Mouse (Mus musculus): ENCODE measurements around the gene 1110008L16Rik. TPM values are rescaled to one million over a fixed set of nuclear protein-coding genes. Genes with fewer than 3 reads are reported as not detected.
"Not testable (repeated sequence)": the region's sequence is repeated elsewhere in the genome, so short reads cannot be mapped to it uniquely, and the experiment has no call there.

1110008L16Rik gene
- polyA plus RNA-seq, 1 experiment: 3.9 TPM

DNA sequence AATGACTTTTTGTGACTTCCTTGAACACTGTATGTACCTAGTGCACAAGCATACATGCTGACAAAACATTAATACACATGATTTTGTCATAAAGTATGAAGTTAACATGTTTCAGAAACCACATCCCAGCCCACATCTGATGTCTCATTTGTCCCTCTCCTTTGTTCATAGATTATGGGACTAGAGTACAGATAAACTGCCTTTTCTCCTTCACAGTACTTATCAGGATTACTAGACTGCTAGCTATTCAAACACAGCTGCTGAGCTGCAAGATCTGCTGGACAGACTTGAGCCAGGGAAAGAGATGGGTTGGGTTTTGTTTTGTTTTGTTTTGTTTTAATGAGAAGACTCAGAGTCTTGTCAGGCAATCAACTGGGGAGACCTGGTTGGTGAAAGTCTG lies 92.7 kb downstream of the 1110008L16Rik start:
- TF ChIP-seq CTCF (IDR thresholded peaks at IDR 0.05; ENCODE audit: extremely low read depth, insufficient read length, insufficient replicate concordance, low read depth, low read length): no peak
- no peak for TF ChIP-seq POLR2A (IDR thresholded peaks at IDR 0.05; ENCODE audit: low read depth, low read length)
- H3K36me3 ChIP-seq (ENCODE audit: control insufficient read depth, insufficient read depth, low read length): no peaks in the 10 kb centered on the region
- no peak overlapping the region for H3K27ac ChIP-seq (ENCODE audit: insufficient read depth, low read depth, low read length)
- no peaks in the 10 kb centered on the region for H3K4me1 ChIP-seq (ENCODE audit: control insufficient read depth, insufficient read depth, insufficient read length, low read length)
- H3K4me3 ChIP-seq (ENCODE audit: low read depth, low read length): no peak overlapping the region
- H3K27me3 ChIP-seq (ENCODE audit: control insufficient read depth, insufficient read depth, low read length): no peaks in the 10 kb centered on the region

GRCm38 (mm10) chr12:55392733-55393577 lies 93.6 kb downstream of the 1110008L16Rik start:
- Histone ChIP-seq H3K27ac (ENCODE audit: insufficient read depth, low read depth, low read length) (no peak overlapping the region), H3K36me3 (ENCODE audit: control insufficient read depth, insufficient read depth, low read length) (no peaks in the 10 kb centered on the region), H3K4me1 (ENCODE audit: control insufficient read depth, insufficient read depth, insufficient read length, low read length) (peaks cover 5% of the 10 kb centered on the region; the same call in 1 of the 2 replicates), H3K4me3 (ENCODE audit: low read depth, low read length) (no peak overlapping the region), H3K27me3 (ENCODE audit: control insufficient read depth, insufficient read depth, low read length) (no peaks in the 10 kb centered on the region)
- TF ChIP-seq CTCF (IDR thresholded peaks at IDR 0.05; ENCODE audit: extremely low read depth, insufficient read length, insufficient replicate concordance, low read depth, low read length): no peak
- WGBS: 64% methylated on average over 11 of the region's 11 CpGs

DNA sequence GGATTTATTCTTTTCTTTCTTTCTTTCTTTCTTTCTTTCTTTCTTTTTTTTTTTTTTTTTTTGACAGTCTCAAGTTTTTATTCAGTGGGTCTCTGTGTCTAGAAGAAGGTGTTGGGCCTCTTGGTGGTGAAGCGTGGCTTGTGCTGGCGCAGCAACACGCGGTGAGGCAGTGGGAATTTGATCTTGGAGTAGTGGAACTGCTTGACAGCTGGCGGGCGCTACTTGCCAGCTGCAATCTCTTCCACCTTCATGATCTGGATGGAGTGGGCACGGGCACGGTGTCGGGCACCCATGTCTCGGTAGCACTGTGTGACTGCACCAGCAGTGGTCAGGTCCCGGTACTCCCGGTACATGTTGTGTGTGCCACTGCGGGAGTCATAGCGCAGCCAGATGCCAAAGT lies 96.2 kb downstream of the 1110008L16Rik start:
- not testable (repeated sequence) for H3K4me3 ChIP-seq (ENCODE audit: low read depth, low read length); H3K36me3 ChIP-seq (ENCODE audit: control insufficient read depth, insufficient read depth, low read length); H3K27ac ChIP-seq (ENCODE audit: insufficient read depth, low read depth, low read length); H3K27me3 ChIP-seq (ENCODE audit: control insufficient read depth, insufficient read depth, low read length)
- peaks cover 11% of the 10 kb centered on the region; the same call in 1 of the 2 replicates for H3K4me1 ChIP-seq (ENCODE audit: control insufficient read depth, insufficient read depth, insufficient read length, low read length)
- 95% methylated on average over 14 of the region's 14 CpGs for WGBS

DNA sequence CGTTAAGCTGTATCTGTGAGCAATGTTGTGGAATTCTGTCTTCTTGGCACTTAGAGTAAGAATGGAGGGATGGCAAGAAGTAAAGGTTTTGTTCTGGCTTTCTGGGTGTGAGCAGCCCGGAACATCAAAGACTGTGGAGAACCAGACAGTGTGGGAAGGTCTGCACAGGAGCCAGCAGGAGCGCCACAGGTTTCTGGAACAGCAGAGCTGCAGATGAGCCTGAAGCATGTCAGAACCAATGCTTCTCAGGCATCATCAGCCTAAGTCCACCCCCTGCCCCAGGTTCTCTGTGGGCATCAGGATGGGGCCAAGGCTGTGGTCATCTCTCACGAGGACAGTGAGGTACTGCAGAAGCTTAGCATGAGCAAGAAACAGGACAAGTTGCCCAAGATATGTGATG lies 97.2 kb downstream of the 1110008L16Rik start:
- 84% methylated on average over 4 of the region's 4 CpGs for WGBS
- TF ChIP-seq CTCF (IDR thresholded peaks at IDR 0.05; ENCODE audit: extremely low read depth, insufficient read length, insufficient replicate concordance, low read depth, low read length): no peak
- TF ChIP-seq POLR2A (IDR thresholded peaks at IDR 0.05; ENCODE audit: low read depth, low read length): no peak
- no peaks in the 10 kb centered on the region for H3K36me3 ChIP-seq (ENCODE audit: control insufficient read depth, insufficient read depth, low read length)

DNA sequence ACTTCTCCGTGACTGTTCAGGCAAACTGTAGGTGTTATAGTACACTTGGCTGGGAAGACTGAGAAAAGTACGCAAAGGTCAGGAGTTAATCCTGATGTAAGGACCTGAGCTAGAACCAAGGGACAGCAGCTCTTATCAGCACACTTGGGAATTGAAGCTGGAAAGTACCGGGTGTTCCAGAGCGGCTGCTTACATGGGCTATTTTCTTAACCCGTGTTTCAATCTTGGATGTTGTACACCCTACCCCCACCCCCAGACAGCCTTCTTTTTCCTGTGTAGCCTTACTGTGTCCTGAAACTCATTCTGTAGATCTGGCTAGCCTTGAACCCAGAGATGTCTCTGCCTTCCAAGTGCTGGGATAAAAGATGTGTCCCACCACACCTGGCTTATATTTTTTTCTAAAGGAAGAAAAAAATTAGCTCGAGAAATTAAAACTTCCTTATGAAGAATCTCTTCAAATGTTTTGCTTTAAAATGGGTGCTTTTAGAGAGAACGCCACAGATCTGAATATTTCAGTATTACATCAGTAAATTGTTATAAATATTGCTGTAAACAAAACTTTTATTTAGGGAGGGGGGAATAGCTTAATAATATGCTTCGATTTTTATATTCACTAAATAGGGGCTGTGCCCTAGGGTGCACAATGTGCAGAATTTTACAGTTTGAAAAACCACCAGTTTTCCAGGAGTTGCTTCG lies 98.3 kb downstream of the 1110008L16Rik start:
- 30% methylated on average over 9 of the region's 9 CpGs for WGBS
- Histone ChIP-seq H3K4me1 (ENCODE audit: control insufficient read depth, insufficient read depth, insufficient read length, low read length) (peaks cover 11% of the 10 kb centered on the region; the same call in 1 of the 2 replicates), H3K4me3 (ENCODE audit: low read depth, low read length) (peak overlapping the region; percentile 91), H3K36me3 (ENCODE audit: control insufficient read depth, insufficient read depth, low read length) (peaks cover 2% of the 10 kb centered on the region), H3K27ac (ENCODE audit: insufficient read depth, low read depth, low read length) (peak overlapping the region; percentile 96), H3K27me3 (ENCODE audit: control insufficient read depth, insufficient read depth, low read length) (no peaks in the 10 kb centered on the region)
- TF ChIP-seq POLR2A (IDR thresholded peaks at IDR 0.05; ENCODE audit: low read depth, low read length) (no peak), CTCF (IDR thresholded peaks at IDR 0.05; ENCODE audit: extremely low read depth, insufficient read length, insufficient replicate concordance, low read depth, low read length) (no peak)

More for the DNA sequence above, 97.2 kb downstream of the 1110008L16Rik start:
- Histone ChIP-seq H3K4me3 (ENCODE audit: low read depth, low read length) (no peak overlapping the region), H3K27me3 (ENCODE audit: control insufficient read depth, insufficient read depth, low read length) (no peaks in the 10 kb centered on the region), H3K4me1 (ENCODE audit: control insufficient read depth, insufficient read depth, insufficient read length, low read length) (peaks cover 11% of the 10 kb centered on the region; the same call in 1 of the 2 replicates), H3K27ac (ENCODE audit: insufficient read depth, low read depth, low read length) (no peak overlapping the region)

- Histone ChIP-seq H3K27me3 (ENCODE audit: control insufficient read depth, insufficient read depth, low read length) (no peaks in the 10 kb centered on the region), H3K4me3 (ENCODE audit: low read depth, low read length) (peak overlapping the region; percentile 91), H3K27ac (ENCODE audit: insufficient read depth, low read depth, low read length) (peak overlapping the region; percentile 96), H3K36me3 (ENCODE audit: control insufficient read depth, insufficient read depth, low read length) (peaks cover 2% of the 10 kb centered on the region), H3K4me1 (ENCODE audit: control insufficient read depth, insufficient read depth, insufficient read length, low read length) (peaks cover 11% of the 10 kb centered on the region; the same call in 1 of the 2 replicates)
- WGBS: under 1% methylated on average over 51 of the region's 51 CpGs
- TF ChIP-seq POLR2A (IDR thresholded peaks at IDR 0.05; ENCODE audit: low read depth, low read length): peak; percentile 98
- TF ChIP-seq CTCF (IDR thresholded peaks at IDR 0.05; ENCODE audit: extremely low read depth, insufficient read length, insufficient replicate concordance, low read depth, low read length): no peak; the same call in 1 of the 2 replicates
Measured at GRCm38 (mm10) chr12:55398240-55399127, 99.1 kb downstream of the 1110008L16Rik start.

Measured in small intestine, adult 2 months (tissue).